Mouse (Mus musculus): ENCODE measurements at regions not wholly inside any gene's neighbourhood (a gene's known extent, or its start where the extent isn't known, plus 50 kb on each side); places are given as distances from the start of the nearest gene placed in this dataset.

DNA sequence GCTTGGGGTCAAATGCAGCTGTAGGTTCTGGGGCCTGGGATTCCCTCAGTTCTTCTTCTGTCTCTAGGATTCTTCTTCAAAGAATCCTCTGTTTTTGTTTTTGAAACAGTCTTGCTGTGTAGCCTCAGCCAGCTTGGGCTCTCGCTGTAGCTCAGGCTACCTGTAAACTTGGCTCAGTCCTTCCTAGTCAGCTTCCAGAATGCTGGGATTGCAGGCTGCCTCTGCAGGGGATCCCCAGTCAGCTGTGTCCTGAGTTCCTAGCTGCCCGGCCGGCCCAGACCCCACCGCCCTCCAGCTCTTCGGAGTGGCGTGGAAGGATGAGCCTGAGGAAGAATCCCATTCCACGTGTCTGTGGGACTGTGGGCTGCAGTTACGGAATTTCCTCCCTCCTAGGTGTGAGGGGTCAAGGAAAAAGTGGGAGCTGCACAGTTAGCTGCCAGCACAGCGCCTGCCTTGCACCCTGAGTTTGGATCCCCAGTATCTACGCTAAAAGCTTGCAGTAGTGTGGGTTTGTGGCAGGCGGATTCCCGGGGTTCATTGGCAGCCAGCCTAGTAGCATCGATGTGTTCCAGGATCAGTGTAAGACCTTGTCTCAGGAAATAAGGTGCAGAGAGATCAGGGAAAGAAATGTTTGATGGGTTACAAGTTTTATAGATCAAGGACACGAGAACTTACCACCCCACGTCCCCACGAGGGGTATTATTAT lies 204.0 kb downstream of the Matn1 start:
- Histone ChIP-seq H3K27ac (replicated peaks) (no peak overlapping the region), H3K36me3 (ENCODE audit: control insufficient read depth, insufficient read depth, low read length) (no peaks in the 10 kb centered on the region), H3K4me2 (replicated peaks; ENCODE audit: low read depth) (no peak overlapping the region), H3K9me3 (ENCODE audit: control insufficient read depth, low read length) (no peaks in the 10 kb centered on the region), H3K4me1 (replicated peaks; ENCODE audit: control insufficient read depth, insufficient read depth) (no peaks in the 10 kb centered on the region), H3K27me3 (ENCODE audit: control insufficient read depth, insufficient read depth, low read length) (no peaks in the 10 kb centered on the region), H3K9ac (ENCODE audit: low read length) (no peak overlapping the region), H3K4me3 (ENCODE audit: low read depth, low read length) (no peak overlapping the region)
- TF ChIP-seq CTCF (IDR thresholded peaks at IDR 0.05; ENCODE audit: low read depth) = no peak
- TF ChIP-seq EP300 (optimal IDR thresholded peaks at IDR 0.05) = no peak
- ATAC-seq (ENCODE audit: low FRiP score, low TSS enrichment) (no peak), DNase-seq (ENCODE audit: low spot score) (no peak)
- 62% methylated on average over 16 of the region's 16 CpGs for WGBS

DNA sequence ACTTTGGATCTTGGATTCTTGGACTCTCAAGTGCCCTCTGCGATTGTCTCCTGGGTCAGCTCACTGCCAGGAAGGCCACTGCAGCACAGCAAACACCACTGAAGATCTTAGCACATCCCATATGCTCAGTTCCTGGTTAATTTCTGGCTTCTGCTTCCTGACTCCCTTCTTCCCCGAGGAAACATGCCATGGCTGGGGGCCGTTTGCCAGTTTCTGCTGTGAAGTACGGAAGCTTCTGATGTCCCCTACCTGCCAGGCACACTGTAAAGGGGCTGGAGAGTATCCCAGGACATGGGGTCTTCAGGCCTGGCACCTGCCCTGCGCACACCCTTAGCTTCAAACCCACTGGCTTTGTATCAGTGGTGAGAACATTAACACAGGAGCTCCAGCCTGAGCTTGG lies 205.3 kb downstream of the Matn1 start:
- no peak overlapping the region for H3K4me2 ChIP-seq (replicated peaks; ENCODE audit: low read depth)
- H3K27me3 ChIP-seq (ENCODE audit: control insufficient read depth, insufficient read depth, low read length) = no peaks in the 10 kb centered on the region
- no peak overlapping the region for H3K4me3 ChIP-seq (ENCODE audit: low read depth, low read length)
- WGBS = 81% methylated on average over 5 of the region's 5 CpGs
- no peaks in the 10 kb centered on the region for H3K4me1 ChIP-seq (replicated peaks; ENCODE audit: control insufficient read depth, insufficient read depth)
- no peak for DNase-seq (ENCODE audit: low spot score)
- TF ChIP-seq EP300 (optimal IDR thresholded peaks at IDR 0.05) (no peak), CTCF (IDR thresholded peaks at IDR 0.05; ENCODE audit: low read depth) (no peak)
- ATAC-seq (ENCODE audit: low FRiP score, low TSS enrichment) = no peak
- H3K27ac ChIP-seq (replicated peaks) = no peak overlapping the region
- no peaks in the 10 kb centered on the region for H3K36me3 ChIP-seq (ENCODE audit: control insufficient read depth, insufficient read depth, low read length)
- H3K9ac ChIP-seq (ENCODE audit: low read length) = no peak overlapping the region
- H3K9me3 ChIP-seq (ENCODE audit: control insufficient read depth, low read length) = no peaks in the 10 kb centered on the region

DNA sequence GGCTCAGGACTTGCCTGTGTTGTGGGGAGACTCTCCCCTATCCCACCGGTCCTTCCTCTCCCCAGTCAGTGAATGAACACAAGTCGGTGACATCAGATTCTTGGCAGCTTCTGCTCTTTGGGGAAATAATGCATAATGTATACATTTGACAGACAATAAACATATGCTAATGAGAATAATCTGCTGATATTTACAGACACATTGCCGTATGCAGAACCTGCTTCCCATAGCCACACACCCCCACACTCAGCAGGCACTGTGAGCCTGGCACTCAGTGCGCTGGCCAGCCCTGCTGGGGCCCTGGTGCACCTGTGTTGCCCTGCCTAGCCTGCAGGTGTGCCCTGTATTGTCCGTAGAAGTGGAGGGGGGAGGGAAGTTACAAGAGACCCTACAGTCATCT lies 215.5 kb downstream of the Matn1 start:
- TF ChIP-seq CTCF (IDR thresholded peaks at IDR 0.05; ENCODE audit: low read depth) = no peak
- no peak for TF ChIP-seq EP300 (optimal IDR thresholded peaks at IDR 0.05)
- 23% methylated on average over 5 of the region's 5 CpGs for WGBS
- no peaks in the 10 kb centered on the region for H3K27me3 ChIP-seq (ENCODE audit: control insufficient read depth, insufficient read depth, low read length)
- no peak overlapping the region for H3K9ac ChIP-seq (ENCODE audit: low read length)
- DNase-seq (ENCODE audit: low spot score) (no peak), ATAC-seq (ENCODE audit: low FRiP score, low TSS enrichment) (no peak)
- no peak overlapping the region for H3K4me2 ChIP-seq (replicated peaks; ENCODE audit: low read depth)
- H3K27ac ChIP-seq (replicated peaks) = no peak overlapping the region
- no peaks in the 10 kb centered on the region for H3K4me1 ChIP-seq (replicated peaks; ENCODE audit: control insufficient read depth, insufficient read depth)
- no peaks in the 10 kb centered on the region for H3K9me3 ChIP-seq (ENCODE audit: control insufficient read depth, low read length)
- H3K4me3 ChIP-seq (ENCODE audit: low read depth, low read length) = no peak overlapping the region
- no peaks in the 10 kb centered on the region for H3K36me3 ChIP-seq (ENCODE audit: control insufficient read depth, insufficient read depth, low read length)

DNA sequence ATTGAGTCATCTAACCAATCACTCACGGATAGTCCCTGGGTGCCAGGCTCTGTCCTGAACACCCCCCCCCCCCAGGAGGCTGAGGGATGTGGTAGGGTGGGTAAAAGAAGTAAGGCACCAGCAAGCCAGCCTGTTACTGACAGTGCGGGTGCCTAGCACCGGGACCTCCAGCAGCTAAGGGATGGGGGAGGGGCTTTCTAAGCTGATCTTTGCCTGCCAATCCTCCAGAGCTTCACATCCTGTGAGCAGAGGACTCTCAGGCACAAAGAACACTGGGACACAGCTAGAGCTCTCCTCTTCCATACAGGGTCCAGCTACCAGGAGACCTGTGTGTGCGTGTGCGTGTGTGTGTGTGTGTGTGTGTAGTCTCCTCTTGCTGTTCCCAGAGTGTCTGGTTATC lies 215.9 kb downstream of the Matn1 start:
- no peak for DNase-seq (ENCODE audit: low spot score)
- no peak overlapping the region for H3K4me2 ChIP-seq (replicated peaks; ENCODE audit: low read depth)
- TF ChIP-seq EP300 (optimal IDR thresholded peaks at IDR 0.05) (no peak), CTCF (IDR thresholded peaks at IDR 0.05; ENCODE audit: low read depth) (no peak)
- no peaks in the 10 kb centered on the region for H3K27me3 ChIP-seq (ENCODE audit: control insufficient read depth, insufficient read depth, low read length)
- no peaks in the 10 kb centered on the region for H3K4me1 ChIP-seq (replicated peaks; ENCODE audit: control insufficient read depth, insufficient read depth)
- no peak for ATAC-seq (ENCODE audit: low FRiP score, low TSS enrichment)
- H3K4me3 ChIP-seq (ENCODE audit: low read depth, low read length) = no peak overlapping the region
- H3K9me3 ChIP-seq (ENCODE audit: control insufficient read depth, low read length) = no peaks in the 10 kb centered on the region
- WGBS = 32% methylated on average over 5 of the region's 5 CpGs
- H3K36me3 ChIP-seq (ENCODE audit: control insufficient read depth, insufficient read depth, low read length) = no peaks in the 10 kb centered on the region
- no peak overlapping the region for H3K27ac ChIP-seq (replicated peaks)
- H3K9ac ChIP-seq (ENCODE audit: low read length) = no peak overlapping the region

DNA sequence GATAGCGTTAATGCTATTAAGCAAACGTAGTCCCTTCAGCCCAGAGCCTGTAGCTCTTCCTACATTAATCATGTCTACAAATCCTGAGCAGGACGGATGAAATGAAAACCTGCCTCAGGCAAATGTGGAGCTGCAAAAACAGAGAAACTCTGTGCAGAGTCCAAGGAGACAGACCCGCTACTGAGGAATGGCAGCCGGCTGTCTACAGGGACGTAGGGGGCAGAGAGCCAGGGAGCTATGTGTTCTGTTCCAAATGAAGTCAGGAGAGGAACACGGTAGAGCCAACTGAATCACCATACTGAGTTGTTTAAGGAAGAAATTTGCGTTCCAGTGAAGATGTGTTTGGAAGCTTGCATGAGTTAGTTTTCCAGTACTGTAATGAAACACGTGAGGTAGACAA lies 217.3 kb downstream of the Matn1 start:
- H3K9me3 ChIP-seq (ENCODE audit: control insufficient read depth, low read length) = no peaks in the 10 kb centered on the region
- H3K9ac ChIP-seq (ENCODE audit: low read length) = no peak overlapping the region
- 47% methylated on average over 9 of the region's 9 CpGs for WGBS
- no peak overlapping the region for H3K27ac ChIP-seq (replicated peaks)
- H3K27me3 ChIP-seq (ENCODE audit: control insufficient read depth, insufficient read depth, low read length) = no peaks in the 10 kb centered on the region
- no peak overlapping the region for H3K4me3 ChIP-seq (ENCODE audit: low read depth, low read length)
- no peak overlapping the region for H3K4me2 ChIP-seq (replicated peaks; ENCODE audit: low read depth)
- no peak for DNase-seq (ENCODE audit: low spot score)
- no peaks in the 10 kb centered on the region for H3K36me3 ChIP-seq (ENCODE audit: control insufficient read depth, insufficient read depth, low read length)
- ATAC-seq (ENCODE audit: low FRiP score, low TSS enrichment) = no peak
- no peaks in the 10 kb centered on the region for H3K4me1 ChIP-seq (replicated peaks; ENCODE audit: control insufficient read depth, insufficient read depth)
- TF ChIP-seq CTCF (IDR thresholded peaks at IDR 0.05; ENCODE audit: low read depth) = no peak
- TF ChIP-seq EP300 (optimal IDR thresholded peaks at IDR 0.05) = no peak

DNA sequence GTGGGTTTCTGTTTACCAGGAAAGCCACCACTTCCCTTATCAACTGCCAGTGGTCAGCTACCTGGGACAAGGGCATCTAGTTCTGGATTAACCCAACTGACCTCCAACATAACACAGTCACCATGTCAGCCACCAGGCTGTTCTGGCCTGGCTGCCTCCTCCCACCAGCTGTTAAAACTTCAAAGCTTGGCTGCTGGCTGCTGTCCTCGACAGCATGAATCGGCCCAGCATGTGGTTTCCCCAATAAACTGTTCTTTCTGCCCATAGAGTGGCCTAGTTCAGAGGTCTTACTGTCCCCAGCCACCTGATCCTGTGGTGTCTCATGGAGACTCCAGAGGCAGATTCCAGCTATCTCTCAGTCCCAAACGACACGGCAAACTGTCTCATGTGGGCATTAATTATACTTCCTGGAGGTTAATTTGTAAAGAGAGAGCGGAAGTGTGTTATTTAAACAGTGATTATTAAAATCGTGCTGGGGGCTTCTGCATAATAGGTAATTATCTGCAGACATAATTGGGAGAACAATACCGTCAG lies 219.7 kb downstream of the Matn1 start:
- WGBS = 51% methylated on average over 7 of the region's 7 CpGs
- Histone ChIP-seq H3K9ac (ENCODE audit: low read length) (no peak overlapping the region), H3K36me3 (ENCODE audit: control insufficient read depth, insufficient read depth, low read length) (no peaks in the 10 kb centered on the region), H3K27ac (replicated peaks) (no peak overlapping the region), H3K9me3 (ENCODE audit: control insufficient read depth, low read length) (no peaks in the 10 kb centered on the region), H3K4me2 (replicated peaks; ENCODE audit: low read depth) (no peak overlapping the region), H3K27me3 (ENCODE audit: control insufficient read depth, insufficient read depth, low read length) (no peaks in the 10 kb centered on the region), H3K4me3 (ENCODE audit: low read depth, low read length) (no peak overlapping the region), H3K4me1 (replicated peaks; ENCODE audit: control insufficient read depth, insufficient read depth) (no peaks in the 10 kb centered on the region)
- ATAC-seq (ENCODE audit: low FRiP score, low TSS enrichment) (no peak), DNase-seq (ENCODE audit: low spot score) (no peak)
- TF ChIP-seq CTCF (IDR thresholded peaks at IDR 0.05; ENCODE audit: low read depth) = no peak
- no peak for TF ChIP-seq EP300 (optimal IDR thresholded peaks at IDR 0.05)
